Mouse (Mus musculus) myocyte (in vitro differentiated cells): ENCODE measurements around the gene Syde2.

Experiments
- CEBPB ChIP-seq: IDR thresholded peaks from 2 replicates; pipeline ENCODE4 v1.6.1; 2011; ENCODE audit warnings: mild to moderate bottlenecking, moderate library complexity; ENCODE audit not compliant: poor library complexity, insufficient read depth, severe bottlenecking
- E2F4 ChIP-seq: IDR thresholded peaks from one replicate; pipeline ENCODE4 v1.6.1; 2011; ENCODE audit warnings: mild to moderate bottlenecking, control low read depth, moderate library complexity; ENCODE audit not compliant: insufficient read depth
- MAX ChIP-seq: IDR thresholded peaks from one replicate; pipeline ENCODE4 v1.6.1; 2011; ENCODE audit warnings: low read depth, mild to moderate bottlenecking, control low read depth
- MYOD1 ChIP-seq, 3 experiments: IDR thresholded peaks; one replicate each; pipeline ENCODE4 v1.6.1; 2011; ENCODE audit warnings: control low read depth in 2 of 3, low read depth in 2 of 3, mild to moderate bottlenecking in 2 of 3, moderate library complexity in 1 of 3; ENCODE audit not compliant: insufficient read length in 2 of 3, control insufficient read depth in 1 of 3
- MYOG ChIP-seq, 3 experiments: IDR thresholded peaks; one replicate each; pipeline ENCODE4 v1.6.1; 2011; ENCODE audit warnings: control low read depth in 2 of 3, low read depth in 2 of 3, mild to moderate bottlenecking in 2 of 3; ENCODE audit not compliant: insufficient read length in 2 of 3, control insufficient read depth in 1 of 3, insufficient read depth in 1 of 3
- POLR2A ChIP-seq: IDR thresholded peaks from one replicate; pipeline ENCODE4 v1.6.1; 2011; ENCODE audit warnings: low read depth, mild to moderate bottlenecking, control low read depth, moderate library complexity; ENCODE audit not compliant: insufficient read length
- POLR2AphosphoS2 ChIP-seq: IDR thresholded peaks from one replicate; pipeline ENCODE4 v1.6.1; 2011; ENCODE audit warnings: low read depth, control low read depth; ENCODE audit not compliant: insufficient read length
- SRF ChIP-seq: IDR thresholded peaks from one replicate; pipeline ENCODE4 v1.6.1; 2011; ENCODE audit warnings: low read depth; ENCODE audit not compliant: control insufficient read depth, insufficient read length
- TCF12 ChIP-seq: IDR thresholded peaks from one replicate; pipeline ENCODE4 v1.6.1; 2011; ENCODE audit warnings: mild to moderate bottlenecking, control low read depth; ENCODE audit not compliant: poor library complexity, insufficient read depth, severe bottlenecking
- USF1 ChIP-seq: IDR thresholded peaks from one replicate; pipeline ENCODE4 v1.6.1; 2011; ENCODE audit warnings: low read depth, mild to moderate bottlenecking, control low read depth, moderate library complexity

- no peak for TF ChIP-seq MAX
- no peak for TF ChIP-seq USF1
- no peak for TF ChIP-seq POLR2A
- no peak for TF ChIP-seq MYOG (IDR thresholded peaks at IDR 0.05; ENCODE audit: control insufficient read depth in 1 of 3, insufficient read depth in 1 of 3, insufficient read length in 2 of 3, low read depth in 2 of 3)
- no peak for TF ChIP-seq MYOD1 (IDR thresholded peaks at IDR 0.05; ENCODE audit: control insufficient read depth in 1 of 3, insufficient read length in 2 of 3, low read depth in 2 of 3)
- no peak for TF ChIP-seq TCF12
- TF ChIP-seq E2F4: no peak
- no peak for TF ChIP-seq POLR2AphosphoS2
- no peak for TF ChIP-seq SRF
- no peak for TF ChIP-seq CEBPB
These were observed 45.3 kb downstream of the Syde2 start for GRCm38 (mm10) chr3:146032976-146033375.
